Mouse (Mus musculus): ENCODE data around the gene Atp5s. TPM values are rescaled to one million over a fixed set of nuclear protein-coding genes. Genes with fewer than 3 reads are reported as not detected.
A peak's percentile ranks its signal among the peaks of the same experiment; 100 is the strongest.

The Atp5s gene
- polyA plus RNA-seq, 1 experiment, result 93.4 TPM

GRCm38 (mm10) chr12:69781480-69781879 is 56.7 kb downstream of the Atp5s start:
- Histone ChIP-seq H3K36me3 (ENCODE audit: control insufficient read depth, insufficient read depth, low read length) (no peaks in the 10 kb centered on the region), H3K27ac (ENCODE audit: control insufficient read depth, insufficient read depth, low read depth, low read length) (no peak overlapping the region), H3K4me1 (ENCODE audit: control insufficient read depth, insufficient read depth, low read length) (peaks cover 8% of the 10 kb centered on the region), H3K4me3 (ENCODE audit: control insufficient read depth, low read depth, low read length) (no peak overlapping the region), H3K27me3 (ENCODE audit: control insufficient read depth, insufficient read depth, low read length) (no peaks in the 10 kb centered on the region)
- TF ChIP-seq CTCF (IDR thresholded peaks at IDR 0.05; ENCODE audit: control insufficient read depth, insufficient read depth, insufficient replicate concordance, low read depth, low read length), result no peak
- TF ChIP-seq POLR2A (IDR thresholded peaks at IDR 0.05; ENCODE audit: control insufficient read depth, low read depth, low read length), result no peak

- TF ChIP-seq CTCF (IDR thresholded peaks at IDR 0.05; ENCODE audit: control insufficient read depth, insufficient read depth, insufficient replicate concordance, low read depth, low read length) (no peak), POLR2A (IDR thresholded peaks at IDR 0.05; ENCODE audit: control insufficient read depth, low read depth, low read length) (no peak)
- H3K4me3 ChIP-seq (ENCODE audit: control insufficient read depth, low read depth, low read length), result no peak overlapping the region
- H3K36me3 ChIP-seq (ENCODE audit: control insufficient read depth, insufficient read depth, low read length), result no peaks in the 10 kb centered on the region
- no peak overlapping the region for H3K27ac ChIP-seq (ENCODE audit: control insufficient read depth, insufficient read depth, low read depth, low read length)
- no peaks in the 10 kb centered on the region for H3K27me3 ChIP-seq (ENCODE audit: control insufficient read depth, insufficient read depth, low read length)
- H3K4me1 ChIP-seq (ENCODE audit: control insufficient read depth, insufficient read depth, low read length), result peaks cover 5% of the 10 kb centered on the region
These were observed 57.3 kb downstream of the Atp5s start for GRCm38 (mm10) chr12:69781935-69782650.

GRCm38 (mm10) chr12:69783247-69784025 is 58.7 kb downstream of the Atp5s start:
- peaks cover 5% of the 10 kb centered on the region for H3K4me1 ChIP-seq (ENCODE audit: control insufficient read depth, insufficient read depth, low read length)
- H3K4me3 ChIP-seq (ENCODE audit: control insufficient read depth, low read depth, low read length), result no peak overlapping the region
- no peak for TF ChIP-seq CTCF (IDR thresholded peaks at IDR 0.05; ENCODE audit: control insufficient read depth, insufficient read depth, insufficient replicate concordance, low read depth, low read length)
- no peak for TF ChIP-seq POLR2A (IDR thresholded peaks at IDR 0.05; ENCODE audit: control insufficient read depth, low read depth, low read length)
- no peaks in the 10 kb centered on the region for H3K36me3 ChIP-seq (ENCODE audit: control insufficient read depth, insufficient read depth, low read length)
- no peak overlapping the region for H3K27ac ChIP-seq (ENCODE audit: control insufficient read depth, insufficient read depth, low read depth, low read length)
- H3K27me3 ChIP-seq (ENCODE audit: control insufficient read depth, insufficient read depth, low read length), result no peaks in the 10 kb centered on the region

- TF ChIP-seq POLR2A (IDR thresholded peaks at IDR 0.05; ENCODE audit: control insufficient read depth, low read depth, low read length), result no peak
- TF ChIP-seq CTCF (IDR thresholded peaks at IDR 0.05; ENCODE audit: control insufficient read depth, insufficient read depth, insufficient replicate concordance, low read depth, low read length), result no peak
- H3K27ac ChIP-seq (ENCODE audit: control insufficient read depth, insufficient read depth, low read depth, low read length), result 0 out of 2 replicates have a peak overlapping the region, but pooled peaks have one; percentile 8
- peaks cover 8% of the 10 kb centered on the region for H3K4me1 ChIP-seq (ENCODE audit: control insufficient read depth, insufficient read depth, low read length)
- H3K4me3 ChIP-seq (ENCODE audit: control insufficient read depth, low read depth, low read length), result peak overlapping the region; percentile 51
- H3K27me3 ChIP-seq (ENCODE audit: control insufficient read depth, insufficient read depth, low read length), result no peaks in the 10 kb centered on the region
- H3K36me3 ChIP-seq (ENCODE audit: control insufficient read depth, insufficient read depth, low read length), result no peaks in the 10 kb centered on the region
These were observed 60.7 kb downstream of the Atp5s start for GRCm38 (mm10) chr12:69785471-69785870.

- Histone ChIP-seq H3K4me3 (ENCODE audit: control insufficient read depth, low read depth, low read length) (peak overlapping the region; percentile 54), H3K27ac (ENCODE audit: control insufficient read depth, insufficient read depth, low read depth, low read length) (no peak overlapping the region), H3K36me3 (ENCODE audit: control insufficient read depth, insufficient read depth, low read length) (no peaks in the 10 kb centered on the region), H3K27me3 (ENCODE audit: control insufficient read depth, insufficient read depth, low read length) (no peaks in the 10 kb centered on the region), H3K4me1 (ENCODE audit: control insufficient read depth, insufficient read depth, low read length) (peaks cover 16% of the 10 kb centered on the region)
- no peak for TF ChIP-seq POLR2A (IDR thresholded peaks at IDR 0.05; ENCODE audit: control insufficient read depth, low read depth, low read length)
- no peak for TF ChIP-seq CTCF (IDR thresholded peaks at IDR 0.05; ENCODE audit: control insufficient read depth, insufficient read depth, insufficient replicate concordance, low read depth, low read length)
These were observed 63.6 kb downstream of the Atp5s start for GRCm38 (mm10) chr12:69788380-69788779.

GRCm38 (mm10) chr12:69789766-69790529 is 65.2 kb downstream of the Atp5s start:
- H3K27me3 ChIP-seq (ENCODE audit: control insufficient read depth, insufficient read depth, low read length), result no peaks in the 10 kb centered on the region
- no peaks in the 10 kb centered on the region for H3K36me3 ChIP-seq (ENCODE audit: control insufficient read depth, insufficient read depth, low read length)
- TF ChIP-seq POLR2A (IDR thresholded peaks at IDR 0.05; ENCODE audit: control insufficient read depth, low read depth, low read length), result no peak; the same call in 1 of the 2 replicates
- TF ChIP-seq CTCF (IDR thresholded peaks at IDR 0.05; ENCODE audit: control insufficient read depth, insufficient read depth, insufficient replicate concordance, low read depth, low read length), result no peak
- H3K27ac ChIP-seq (ENCODE audit: control insufficient read depth, insufficient read depth, low read depth, low read length), result peak overlapping the region; percentile 75
- peaks cover 16% of the 10 kb centered on the region for H3K4me1 ChIP-seq (ENCODE audit: control insufficient read depth, insufficient read depth, low read length)
- H3K4me3 ChIP-seq (ENCODE audit: control insufficient read depth, low read depth, low read length), result peak overlapping the region; percentile 93
